Mouse (Mus musculus): ENCODE results near the gene Spats2l.

DNA sequence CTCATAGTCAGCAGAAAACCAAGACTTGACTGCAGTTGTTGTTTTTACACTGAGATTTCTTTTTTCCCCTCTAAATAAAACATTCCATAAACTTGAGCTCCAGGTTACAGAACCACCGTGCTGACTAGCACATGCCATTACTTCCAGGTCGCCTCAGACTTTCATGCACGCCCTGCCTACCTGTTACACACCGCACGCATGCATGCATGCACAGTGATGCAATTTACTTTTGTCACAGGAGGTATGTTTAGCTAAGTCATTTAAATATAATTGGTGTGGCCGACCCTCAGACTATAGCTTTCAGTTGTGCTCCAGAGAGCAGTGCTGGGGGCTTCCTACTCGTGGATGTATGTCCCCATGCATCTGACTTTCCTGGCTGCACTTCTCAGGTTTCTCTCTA lies 167.1 kb downstream of the Spats2l start:
- TF ChIP-seq CTCF (IDR thresholded peaks at IDR 0.05; ENCODE audit: insufficient read depth, low read length) (no peak), POLR2A (IDR thresholded peaks at IDR 0.05; ENCODE audit: borderline replicate concordance, extremely low read depth, low read depth, low read length) (no peak)

Data from lung, adult 2 months (tissue).